Mouse (Mus musculus) R1 (cell line): ENCODE measurements around the gene Rbfox3.

Source experiments
- DNase-seq: peaks from one replicate; pipeline ENCODE4 v3.0.0-alpha.2; 2018; ENCODE audit warnings: low read depth, low spot score

Rbfox3 gene

GRCm38 (mm10) chr11:118911307-118912070 lies at the start of gene Rbfox3:
Gene Rbfox3, minus strand, starts transcription at chr11:118911597.
- no peak for DNase-seq

- DNase-seq, result peak; percentile 49
Measured at GRCm38 (mm10) chr11:118960649-118961048, 49.3 kb upstream of the Rbfox3 start.

DNA sequence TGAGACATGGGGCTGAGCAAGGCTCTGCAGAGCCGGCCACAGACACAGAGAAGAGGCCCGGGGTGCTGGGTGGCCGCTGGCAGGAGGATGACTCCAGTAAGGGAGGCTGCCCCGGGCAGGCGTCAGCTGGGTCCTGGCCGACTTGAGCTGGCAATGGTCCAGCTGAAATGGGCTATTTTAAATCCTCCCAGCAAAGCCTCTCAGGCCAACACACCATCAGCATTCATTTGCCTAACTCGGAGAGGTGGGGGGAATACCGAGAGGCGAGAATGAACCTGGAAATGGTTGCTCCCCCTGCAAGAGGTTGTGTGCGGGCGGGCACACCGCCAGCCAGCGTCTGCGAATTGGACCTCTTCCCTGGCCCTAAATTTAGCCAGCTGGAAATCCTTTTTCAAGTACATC lies 45.7 kb upstream of the Rbfox3 start:
- no peak for DNase-seq

GRCm38 (mm10) chr11:118955016-118955415 lies 43.6 kb upstream of the Rbfox3 start:
- no peak for DNase-seq

GRCm38 (mm10) chr11:118945868-118946267 lies 34.5 kb upstream of the Rbfox3 start:
- no peak for DNase-seq

- no peak for DNase-seq
Measured at GRCm38 (mm10) chr11:118941268-118941667, 29.9 kb upstream of the Rbfox3 start.

GRCm38 (mm10) chr11:118940539-118940938 lies 29.1 kb upstream of the Rbfox3 start:
- DNase-seq, result no peak

DNA sequence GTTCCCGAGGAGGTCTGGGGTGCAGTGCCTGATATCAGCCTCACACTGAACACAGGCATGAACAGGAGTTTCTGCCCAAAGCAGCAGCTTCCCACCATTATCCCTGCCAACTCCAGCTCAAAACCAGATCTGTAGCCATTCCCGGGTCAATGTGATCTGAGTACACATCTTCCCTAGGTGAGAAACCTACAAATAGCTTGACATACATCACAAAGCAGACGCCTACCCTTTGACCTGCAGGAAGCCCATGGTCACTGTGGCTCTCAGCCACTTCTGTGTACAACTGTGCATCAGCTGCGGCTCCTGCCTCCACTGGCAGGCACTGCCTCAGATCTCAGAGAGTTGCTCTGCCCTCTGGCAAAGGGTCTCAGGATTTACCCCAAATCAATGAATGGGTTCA lies 28.3 kb upstream of the Rbfox3 start:
- DNase-seq, result no peak

GRCm38 (mm10) chr11:118934925-118935324 lies 23.5 kb upstream of the Rbfox3 start:
- no peak for DNase-seq

DNA sequence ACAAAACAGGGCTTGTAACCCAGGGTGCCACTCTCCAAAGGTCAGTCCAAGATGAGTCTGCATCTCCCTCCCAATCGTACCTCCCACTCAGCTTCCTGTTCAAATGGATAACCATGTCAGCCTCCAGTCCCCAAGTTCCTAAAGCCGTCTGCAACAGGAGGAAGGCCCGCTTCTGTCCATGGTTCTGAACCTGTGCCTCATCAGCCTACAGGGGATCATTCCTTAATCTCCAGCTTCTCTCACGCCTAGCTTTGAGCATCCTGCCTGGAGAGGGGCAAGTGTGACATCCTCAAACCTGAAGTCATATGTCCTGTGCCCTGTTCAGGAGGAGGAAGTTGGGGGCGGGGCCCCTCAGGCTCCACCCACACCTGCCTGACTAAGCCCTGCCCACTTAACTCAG lies 15.7 kb upstream of the Rbfox3 start:
- peak; percentile 55 for DNase-seq

DNA sequence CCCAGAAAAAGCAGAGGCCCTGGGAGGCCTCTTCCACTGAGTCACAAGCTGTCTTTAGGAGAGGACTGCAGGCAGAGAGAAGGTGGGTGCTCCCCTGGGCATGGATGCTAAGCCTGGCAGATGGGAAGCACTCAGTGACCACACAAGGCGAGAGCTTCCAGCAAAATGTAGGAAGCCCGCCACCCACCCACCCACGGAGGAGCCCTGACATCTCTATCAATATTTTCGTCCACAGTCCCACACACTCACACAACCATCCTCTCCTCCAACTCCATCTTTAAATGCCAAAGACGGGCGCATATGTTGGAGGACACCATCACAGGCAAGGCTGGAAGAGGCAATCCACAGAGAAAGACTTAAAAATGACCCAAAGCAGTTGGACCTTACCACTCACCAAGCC lies 10.5 kb upstream of the Rbfox3 start:
- no peak for DNase-seq

- no peak for DNase-seq
Measured at GRCm38 (mm10) chr11:118916423-118917030, 5.1 kb upstream of the Rbfox3 start.

DNA sequence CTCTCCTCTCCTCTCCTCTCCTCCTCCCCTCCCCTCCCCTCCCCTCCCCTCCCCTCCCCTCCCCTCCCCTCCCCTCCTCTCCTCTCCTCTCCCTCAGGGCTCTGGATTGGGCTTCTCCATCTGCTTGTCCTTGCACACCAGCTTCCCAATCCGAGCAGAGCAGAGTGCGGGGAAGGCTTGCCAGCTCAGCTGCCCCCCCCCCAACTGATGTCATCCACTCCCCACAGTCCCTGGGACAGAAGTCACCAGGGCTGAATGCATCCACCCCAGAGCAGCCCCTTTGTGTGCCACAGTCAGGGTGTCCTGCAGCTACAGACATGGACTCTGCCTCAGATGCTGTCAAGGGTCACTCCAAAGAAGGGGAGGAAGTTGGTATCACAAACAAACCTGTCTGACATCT lies 4.5 kb upstream of the Rbfox3 start:
- no peak for DNase-seq

GRCm38 (mm10) chr11:118912686-118913085 lies 1.3 kb upstream of the Rbfox3 start:
- DNase-seq, result no peak

- no peak for DNase-seq
Measured at GRCm38 (mm10) chr11:118910756-118911155, 641 bp downstream of the Rbfox3 start.

DNA sequence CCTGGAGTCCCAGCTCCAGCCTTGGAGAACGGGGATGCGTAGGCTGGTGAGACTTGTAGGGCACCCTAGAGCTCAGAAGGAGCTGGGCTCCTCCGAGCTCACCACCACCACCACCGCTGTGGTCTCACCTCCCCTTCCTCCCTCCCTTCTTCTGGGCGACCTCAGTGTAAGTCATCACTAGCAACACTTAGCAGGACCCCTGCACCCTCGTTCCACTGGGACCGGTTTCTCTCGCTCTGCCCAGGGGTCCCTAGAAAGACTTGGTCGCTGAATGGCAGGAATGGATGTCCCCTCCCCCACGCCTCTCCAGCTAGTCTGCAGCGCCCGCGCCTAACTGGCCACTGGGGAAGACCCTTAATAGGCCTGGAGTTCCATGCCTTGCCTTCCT lies 1.6 kb downstream of the Rbfox3 start:
- DNase-seq, result no peak

DNA sequence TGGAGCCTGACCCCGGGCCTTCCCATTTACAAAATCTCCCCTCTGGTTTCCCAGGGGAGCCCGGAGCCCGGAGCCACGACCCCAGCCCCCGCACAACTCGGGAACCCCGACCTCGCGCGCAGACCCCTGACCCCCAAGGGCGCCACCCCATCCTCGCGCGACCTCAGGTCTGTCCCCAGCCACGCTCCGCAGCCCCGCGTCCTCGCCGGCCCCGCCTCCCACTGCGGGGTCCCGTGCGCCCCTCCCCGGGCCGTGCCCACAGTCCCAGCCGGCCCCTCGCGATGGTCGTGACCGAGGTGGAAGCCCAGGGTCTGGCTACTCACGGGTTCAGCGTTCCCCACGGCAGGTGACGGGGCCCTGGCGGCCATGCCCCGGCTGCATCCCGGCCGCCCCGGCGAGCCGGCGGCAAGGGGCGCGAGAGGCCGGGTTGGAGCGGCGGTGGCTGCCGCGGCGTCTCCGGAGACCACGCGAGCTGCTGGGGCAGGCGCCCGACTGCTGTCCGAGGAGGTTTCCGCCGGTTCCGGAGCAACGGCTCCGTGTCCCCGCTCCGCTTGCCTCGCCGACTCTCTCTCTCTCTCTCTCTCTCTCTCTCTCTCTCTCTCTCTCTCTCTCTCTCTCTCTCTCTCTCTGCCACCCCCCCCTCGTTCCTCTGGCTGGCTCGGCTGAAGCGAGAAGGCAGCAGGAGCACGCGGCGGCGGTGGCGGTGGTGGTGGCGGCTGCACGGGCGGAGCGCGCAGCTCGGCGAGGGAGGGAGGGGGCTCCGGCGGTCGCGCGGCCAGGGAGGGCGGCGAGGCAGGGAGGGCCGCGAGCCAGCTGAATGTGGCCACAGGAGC lies 2.2 kb downstream of the Rbfox3 start:
- no peak for DNase-seq

DNA sequence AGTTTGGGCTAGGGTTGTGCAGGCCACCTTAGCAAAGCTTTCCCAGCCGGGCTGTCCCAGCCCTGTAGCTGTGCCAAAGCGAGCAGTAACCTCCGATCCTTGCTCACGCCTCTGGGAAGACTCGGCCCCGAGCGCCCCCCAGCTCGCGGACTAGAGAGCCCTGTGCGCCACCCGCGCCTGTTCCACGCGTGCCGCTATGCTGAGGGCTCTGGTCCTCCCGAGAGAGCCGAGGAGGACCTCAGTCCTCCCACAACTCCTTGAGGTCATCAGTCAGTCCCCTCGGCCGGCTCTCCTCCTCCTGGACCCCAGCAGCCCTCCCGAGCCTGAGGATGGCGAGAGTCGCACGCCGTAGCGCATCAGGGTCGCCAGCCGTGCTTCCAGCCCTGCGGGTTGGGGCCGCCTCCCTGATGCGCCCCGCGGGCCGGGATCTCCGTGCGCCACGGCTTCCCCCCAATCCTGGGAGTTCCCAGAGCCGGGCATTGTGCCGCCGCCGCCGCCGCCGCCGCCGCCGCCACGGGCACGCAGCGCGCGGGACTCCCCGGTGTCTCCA lies 2.9 kb downstream of the Rbfox3 start:
- DNase-seq, result no peak

GRCm38 (mm10) chr11:118907471-118908401 lies 3.7 kb downstream of the Rbfox3 start:
- no peak for DNase-seq

GRCm38 (mm10) chr11:118906824-118907470 lies 4.5 kb downstream of the Rbfox3 start:
- DNase-seq, result no peak
